Mouse (Mus musculus) CH12.LX (cell line): ENCODE measurements around the gene Nup160. TPM values are rescaled to one million over a fixed set of nuclear protein-coding genes. Genes with fewer than 3 reads are reported as not detected.

ENCODE experiments used
- DNase-seq: peaks from one replicate; pipeline ENCODE4 v3.0.0-alpha.2; 2013; ENCODE audit errors: extremely low read depth
- H3K27ac ChIP-seq: 2 replicates; pipeline ENCODE4 v1.5.1; 2012; ENCODE audit warnings: low read depth, mild to moderate bottlenecking, control low read depth, moderate library complexity; ENCODE audit not compliant: insufficient read depth
- H3K27me3 ChIP-seq: replicated peaks from 2 replicates; pipeline ENCODE3; 2012; ENCODE audit warnings: inconsistent platforms
- H3K36me3 ChIP-seq, 2 experiments: replicated peaks in 1 of 2; 2 replicates each; pipeline versions ENCODE3 to v1.6.1; 2012; ENCODE audit warnings: inconsistent platforms in 1 of 2, low read length in 1 of 2, mild to moderate bottlenecking in 1 of 2, mixed read lengths in 1 of 2, moderate library complexity in 1 of 2; ENCODE audit not compliant: control insufficient read depth in 1 of 2, insufficient read depth in 1 of 2
- H3K4me1 ChIP-seq, 2 experiments: 2 replicates each; pipeline ENCODE4 v1.6.1; 2012; ENCODE audit warnings: inconsistent platforms in 1 of 2, moderate library complexity in 1 of 2; ENCODE audit not compliant: insufficient read depth in 2 of 2, control insufficient read depth in 1 of 2
- H3K4me2 ChIP-seq: 2 replicates; pipeline ENCODE4 v1.6.1; 2012; ENCODE audit warnings: low read depth, mild to moderate bottlenecking, control low read depth; ENCODE audit not compliant: poor library complexity, insufficient read depth, severe bottlenecking
- H3K4me3 ChIP-seq, 3 experiments: fragments of 150-350 bp in 1 of 3; sonication (generic) in 1 of 3; replicated peaks in 1 of 3; 2 replicates each; pipeline versions ENCODE3 to v1.5.1; 2011 to 2012; ENCODE audit warnings: low read depth in 2 of 3, low read length in 2 of 3, mild to moderate bottlenecking in 2 of 3, moderate library complexity in 2 of 3, control low read depth in 1 of 3, improper control_type of control experiment in 1 of 3, inconsistent platforms in 1 of 3, mixed read lengths in 1 of 3; ENCODE audit not compliant: poor library complexity in 1 of 3
- H3K79me2 ChIP-seq: replicated peaks from 2 replicates; pipeline ENCODE4 v1.6.1; 2012; ENCODE audit warnings: mild to moderate bottlenecking, moderate library complexity; ENCODE audit not compliant: control insufficient read depth, poor library complexity, insufficient read depth, severe bottlenecking; ENCODE audit errors: extremely low read depth
- H3K9ac ChIP-seq: 2 replicates; pipeline ENCODE4 v1.6.1; 2012; ENCODE audit warnings: low read depth, mild to moderate bottlenecking, control low read depth, moderate library complexity; ENCODE audit not compliant: insufficient read depth
- H3K9me3 ChIP-seq: replicated peaks from 2 replicates; pipeline ENCODE3; 2012; ENCODE audit warnings: low read length, inconsistent platforms, mixed read lengths
- BHLHE40 ChIP-seq: IDR thresholded peaks from 2 replicates; pipeline ENCODE4 v1.6.1; 2011; ENCODE audit warnings: mild to moderate bottlenecking, low read depth, low read length, improper control_type of control experiment
- CHD1 ChIP-seq: IDR thresholded peaks from 2 replicates; pipeline ENCODE4 v1.6.1; 2012; ENCODE audit warnings: low read depth, low read length, improper control_type of control experiment, inconsistent platforms
- CHD2 ChIP-seq: IDR thresholded peaks from 2 replicates; pipeline ENCODE4 v1.6.1; 2011; ENCODE audit warnings: low read length, improper control_type of control experiment
- ELF1 ChIP-seq: IDR thresholded peaks from 2 replicates; pipeline ENCODE4 v1.6.1; 2014; ENCODE audit warnings: low read depth, mild to moderate bottlenecking, inconsistent platforms, low read length, improper control_type of control experiment
- ETS1 ChIP-seq: conservative IDR thresholded peaks from 2 replicates; pipeline ENCODE4 v1.6.1; 2012; ENCODE audit warnings: low read depth, mild to moderate bottlenecking, inconsistent platforms, low read length, improper control_type of control experiment, moderate library complexity
- GABPA ChIP-seq: IDR thresholded peaks from 2 replicates; pipeline ENCODE4 v1.6.1; 2012; ENCODE audit warnings: low read depth, low read length, improper control_type of control experiment, inconsistent platforms; ENCODE audit not compliant: insufficient replicate concordance
- JUN ChIP-seq: IDR thresholded peaks from 2 replicates; pipeline ENCODE4 v1.6.1; 2011; ENCODE audit warnings: low read depth, mild to moderate bottlenecking, low read length, improper control_type of control experiment, moderate library complexity; ENCODE audit not compliant: insufficient read depth
- JUND ChIP-seq: conservative IDR thresholded peaks from 2 replicates; pipeline ENCODE4 v1.6.1; 2011; ENCODE audit warnings: low read depth, low read length, improper control_type of control experiment
- MAFK ChIP-seq: IDR thresholded peaks from 2 replicates; pipeline ENCODE4 v1.6.1; 2011; ENCODE audit warnings: low read length, improper control_type of control experiment; ENCODE audit not compliant: insufficient replicate concordance
- MAX ChIP-seq: IDR thresholded peaks from 2 replicates; pipeline ENCODE4 v1.6.1; 2011; ENCODE audit warnings: low read length, improper control_type of control experiment
- MYC ChIP-seq: IDR thresholded peaks from 2 replicates; pipeline ENCODE4 v1.6.1; 2011; ENCODE audit warnings: low read depth, mild to moderate bottlenecking, improper control_type of control experiment, low read length
- POLR2AphosphoS2 ChIP-seq: IDR thresholded peaks from 2 replicates; pipeline ENCODE4 v1.6.1; 2011; ENCODE audit warnings: low read depth, low read length, improper control_type of control experiment
- RAD21 ChIP-seq: IDR thresholded peaks from 2 replicates; pipeline ENCODE4 v1.6.1; 2011; ENCODE audit warnings: low read depth, mild to moderate bottlenecking, low read length, improper control_type of control experiment, moderate library complexity
- RCOR1 ChIP-seq: conservative IDR thresholded peaks from 2 replicates; pipeline ENCODE4 v1.6.1; 2012; ENCODE audit warnings: low read depth, mild to moderate bottlenecking, inconsistent platforms, low read length, improper control_type of control experiment
- SMC3 ChIP-seq: IDR thresholded peaks from 2 replicates; pipeline ENCODE4 v1.6.1; 2011; ENCODE audit warnings: low read depth, low read length, improper control_type of control experiment
- TBP ChIP-seq: conservative IDR thresholded peaks from 2 replicates; pipeline ENCODE4 v1.6.1; 2011; ENCODE audit warnings: low read depth, low read length, improper control_type of control experiment
- USF2 ChIP-seq: conservative IDR thresholded peaks from 2 replicates; pipeline ENCODE4 v1.6.1; 2011; ENCODE audit warnings: low read depth, low read length, improper control_type of control experiment
- ZC3H11A ChIP-seq: IDR thresholded peaks from 2 replicates; pipeline ENCODE4 v1.6.1; 2012; ENCODE audit warnings: low read depth, mild to moderate bottlenecking, inconsistent platforms, low read length, improper control_type of control experiment
- ZMIZ1 ChIP-seq: IDR thresholded peaks from 2 replicates; pipeline ENCODE4 v1.6.1; 2012; ENCODE audit warnings: low read depth, mild to moderate bottlenecking, inconsistent platforms, low read length, improper control_type of control experiment
- dilution Hi-C: fragments of 300-500 bp; cut with MboI; formaldehyde crosslinking; loops from 2 replicates; pipeline ENCODE4 v1.14.3; 2020; ENCODE audit warnings: low sequenced_read_pairs; ENCODE audit not compliant: extremely low pct_unique_long_range_greater_than_20kb, extremely low pct_ligation_motif_present
- in situ Hi-C: fragments of 300-500 bp; cut with MboI; formaldehyde crosslinking; loops from 3 replicates; pipeline ENCODE4 v1.14.3; 2019; ENCODE audit warnings: low sequenced_read_pairs, low pct_ligation_motif_present, low pct_unique_long_range_greater_than_20kb, mixed read lengths
- polyA plus RNA-seq: library from polyadenylated mRNA; unstranded; fragments of >175 nt; gene quantifications from 2 replicates; pipeline ENCODE4 v1.2.1, GENCODE M21; 2012; ENCODE audit warnings: low read depth; ENCODE audit not compliant: insufficient read length
- total RNA-seq, 2 experiments: library from RNA; depleted of rRNA; stranded (reverse); fragments of 300-350 nt in 1 of 2; fragments of >200 nt in 1 of 2; gene quantifications; 2 replicates each; pipeline ENCODE4 v1.2.3; 2012 to 2014

Gene Nup160
- total and polyA plus RNA-seq, 3 experiments, result 32.7 to 71.8 (median 59.1) TPM

GRCm38 (mm10) chr2:90715555-90716092 is 38.6 kb downstream of the Nup160 start:
- DNase-seq, result no peak
- no peaks in the 10 kb centered on the region for H3K9me3 ChIP-seq
- no peak overlapping the region; the same call in 1 of the 2 replicates for H3K27ac ChIP-seq
- in situ Hi-C loops (loop anchor here (25.0 kb wide), 1 partner anchor 872 kb away; no protein-coding TSS in a partner anchor), dilution Hi-C loops (no loop called here)
- H3K4me1 ChIP-seq, result no peaks in the 10 kb centered on the region
- H3K4me2 ChIP-seq, result no peak overlapping the region
- no peak overlapping the region for H3K9ac ChIP-seq
- no peak for TF ChIP-seq CHD1
- TF ChIP-seq CHD2, result no peak
- TF ChIP-seq MAX, result no peak
- TF ChIP-seq JUN, result no peak
- no peak for TF ChIP-seq ETS1
- TF ChIP-seq POLR2AphosphoS2, result no peak
- no peak for TF ChIP-seq GABPA
- TF ChIP-seq ELF1, result no peak
- no peak for TF ChIP-seq ZC3H11A
- no peak for TF ChIP-seq SMC3
- TF ChIP-seq MAFK, result no peak
- TF ChIP-seq MYC, result no peak
- TF ChIP-seq RAD21, result no peak
- TF ChIP-seq RCOR1, result no peak
- H3K79me2 ChIP-seq, result no peaks in the 10 kb centered on the region
- H3K36me3 ChIP-seq, result peaks cover 61 to 89% of the 10 kb centered on the region in 2 experiments
- H3K27me3 ChIP-seq, result no peaks in the 10 kb centered on the region
- H3K4me3 ChIP-seq, result no peak overlapping the region

GRCm38 (mm10) chr2:90717366-90717765 is 40.4 kb downstream of the Nup160 start:
- Histone ChIP-seq H3K27ac (no peak overlapping the region), H3K4me1 (no peaks in the 10 kb centered on the region), H3K36me3 (peaks cover 57 to 89% of the 10 kb centered on the region in 2 experiments), H3K4me2 (no peak overlapping the region), H3K4me3 (no peak overlapping the region), H3K27me3 (no peaks in the 10 kb centered on the region), H3K9me3 (no peaks in the 10 kb centered on the region), H3K79me2 (no peaks in the 10 kb centered on the region), H3K9ac (no peak overlapping the region)
- TF ChIP-seq MAFK (no peak), JUND (no peak), TBP (no peak), BHLHE40 (no peak), USF2 (no peak), ZMIZ1 (no peak)
- dilution Hi-C loops, result no loop called here
- in situ Hi-C loops, result loop anchor here (25.0 kb wide), 1 partner anchor 870 kb away; no protein-coding TSS in a partner anchor
- no peak for DNase-seq
